Mouse (Mus musculus) E14TG2a.4 (cell line): ENCODE measurements around the gene Cry1.

Experiments
- CTCF ChIP-seq: conservative IDR thresholded peaks from 2 replicates; pipeline ENCODE4 v1.5.1; 2014; ENCODE audit warnings: low read length
- NANOG ChIP-seq: IDR thresholded peaks from 2 replicates; pipeline ENCODE4 v1.6.1; 2014; ENCODE audit warnings: borderline replicate concordance, low read length, mixed read lengths

DNA sequence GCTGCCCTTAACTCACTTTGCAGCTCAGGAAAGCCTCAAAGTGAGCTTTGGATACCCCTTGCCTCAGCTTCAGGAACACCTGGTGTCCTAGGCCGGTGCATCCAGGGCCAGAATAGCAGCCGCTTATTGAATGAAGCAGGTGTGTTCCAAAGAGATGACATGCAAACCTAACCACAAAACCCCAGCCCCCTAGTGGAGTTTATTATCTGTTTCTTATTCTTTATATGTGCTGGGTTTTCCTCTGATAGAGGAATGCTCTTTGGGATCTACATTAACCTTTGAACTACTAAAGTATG lies 1.6 kb upstream of the Cry1 start:
- no peak for TF ChIP-seq CTCF
- no peak for TF ChIP-seq NANOG
